ENCODE assay signal across 26 mouse cellular contexts in genomic region chr8:71967261-71967660, GRCm38 (mm10). TPM values are rescaled to one million over a fixed set of nuclear protein-coding genes. Genes with fewer than 3 reads are reported as not detected.
DNase-seq lines count a peak whose midpoint lies in the region; ATAC-seq and TF ChIP-seq lines count a peak whose summit lies in the region.
"Had no signal": no experiment of that assay in that cellular context is flagged by ENCODE, and none has a peak within 500 bp of the region (broad histone marks: within the 10 kb centered on the region; RNA-seq: fewer than 3 reads in every experiment).

No protein-coding gene starts in this region.

- H3K36me3 ChIP-seq in heart, embryonic 11.5 days (ENCODE audit: control insufficient read depth, insufficient read depth, low read length) = peaks cover 18% of the 10 kb centered on the region
- H3K36me3 ChIP-seq in liver, embryonic 11.5 days (ENCODE audit: control insufficient read depth, insufficient read depth, low read length) = peaks cover 33% of the 10 kb centered on the region
- peaks cover 29% of the 10 kb centered on the region for H3K36me3 ChIP-seq in liver, postnatal 0 days (replicated peaks; ENCODE audit: insufficient read depth, low read length)
- peaks cover 82% of the 10 kb centered on the region for H3K36me3 ChIP-seq in limb, embryonic 10.5 days

- H3K27me3 ChIP-seq in heart, embryonic 11.5 days (ENCODE audit: control insufficient read depth, insufficient read depth, low read length) = no peaks in the 10 kb centered on the region
- no peaks in the 10 kb centered on the region for H3K27me3 ChIP-seq in liver, embryonic 11.5 days (replicated peaks; ENCODE audit: control insufficient read depth, insufficient read depth, low read length)
- H3K27me3 ChIP-seq in liver, postnatal 0 days (ENCODE audit: insufficient read depth, low read length) = no peaks in the 10 kb centered on the region
- no peaks in the 10 kb centered on the region for H3K27me3 ChIP-seq in limb, embryonic 10.5 days (ENCODE audit: low read depth, poor library complexity, severe bottlenecking)
- H3K27me3 ChIP-seq: CH12.LX; embryonic facial prominence, embryonic 13.5 days; embryonic facial prominence, embryonic 15.5 days; forebrain, embryonic 12.5 days; Patski had no signal

- DNase-seq in heart, adult 11 months = peak; percentile 62
- DNase-seq in liver, embryonic 11.5 days (ENCODE audit: low spot score) = peak; percentile 11
- no peak for DNase-seq in liver, postnatal 0 days
- peak; percentile 14 for DNase-seq in limb, embryonic 10.5 days (ENCODE audit: low spot score)
- DNase-seq: adrenal gland, adult 8-10 months; adrenal gland, postnatal 14 days; adrenal gland, postnatal 36 days; B cell, adult 2 months; cerebellum, adult 11-12 months; cerebellum, adult 2 months; cerebellum, adult 9-10 months; cerebellum, postnatal 10 days; cerebellum, postnatal 25 days; embryo, embryonic 11 days had no signal

- H3K9me3 ChIP-seq in heart, embryonic 11.5 days (replicated peaks; ENCODE audit: control insufficient read depth, low read length) = no peaks in the 10 kb centered on the region
- no peaks in the 10 kb centered on the region; the same call in 1 of the 2 replicates for H3K9me3 ChIP-seq in liver, embryonic 11.5 days (ENCODE audit: control insufficient read depth, low read length)
- 0 out of 2 replicates have a peak, but pooled peaks cover 3% of the 10 kb centered on the region for H3K9me3 ChIP-seq in liver, postnatal 0 days (ENCODE audit: low read length)
- no peaks in the 10 kb centered on the region for H3K9me3 ChIP-seq in limb, embryonic 10.5 days (replicated peaks)

- WGBS in heart, embryonic 11.5 days (ENCODE audit: insufficient replicate concordance) = 96% methylated on average over 5 of the region's 5 CpGs
- WGBS in liver, embryonic 11.5 days = 96% methylated on average over 5 of the region's 5 CpGs
- WGBS in liver, postnatal 0 days (ENCODE audit: insufficient replicate concordance) = 90% methylated on average over 5 of the region's 5 CpGs
- WGBS in limb, embryonic 10.5 days = 98% methylated on average over 5 of the region's 5 CpGs

- ATAC-seq in heart, embryonic 11.5 days (replicated peaks; ENCODE audit: insufficient number of reproducible peaks, low FRiP score, low TSS enrichment) = no peak
- ATAC-seq in liver, embryonic 11.5 days (replicated peaks; ENCODE audit: low FRiP score) = no peak
- ATAC-seq in liver, postnatal 0 days = no peak
- ATAC-seq: activated CD4-positive, CD25-positive, alpha-beta regulatory T cell, adult 4 months; CD4-positive, CD25-positive, alpha-beta regulatory T cell, adult 4 months; forebrain, embryonic 14.5 days; forebrain, embryonic 16.5 days; Patski had no signal

- no peaks in the 10 kb centered on the region for H3K4me1 ChIP-seq in heart, embryonic 11.5 days (ENCODE audit: control insufficient read depth, insufficient read depth, low read length)
- no peaks in the 10 kb centered on the region for H3K4me1 ChIP-seq in liver, embryonic 11.5 days (replicated peaks; ENCODE audit: control insufficient read depth, insufficient read depth, low read length)
- H3K4me1 ChIP-seq in liver, postnatal 0 days (ENCODE audit: insufficient read depth) = no peaks in the 10 kb centered on the region
- no peaks in the 10 kb centered on the region for H3K4me1 ChIP-seq in limb, embryonic 10.5 days
- H3K4me1 ChIP-seq: embryonic facial prominence, embryonic 13.5 days; embryonic facial prominence, embryonic 15.5 days; forebrain, embryonic 10.5 days; forebrain, embryonic 12.5 days had no signal

- TF ChIP-seq EP300 in liver, postnatal 0 days (IDR thresholded peaks at IDR 0.05; ENCODE audit: low read depth) = no peak

- H3K27ac ChIP-seq in heart, embryonic 11.5 days (ENCODE audit: low read depth, low read length) = no peak overlapping the region
- H3K27ac ChIP-seq in liver, embryonic 11.5 days (ENCODE audit: low read depth, low read length) = no peak overlapping the region
- no peak overlapping the region for H3K27ac ChIP-seq in liver, postnatal 0 days (ENCODE audit: low read depth)
- H3K27ac ChIP-seq in limb, embryonic 10.5 days = no peak overlapping the region
- H3K27ac ChIP-seq: embryonic facial prominence, embryonic 13.5 days; forebrain, embryonic 10.5 days; forebrain, embryonic 12.5 days had no signal

- TF ChIP-seq CTCF in liver, postnatal 0 days (IDR thresholded peaks at IDR 0.05; ENCODE audit: low read depth) = no peak

- H3K4me3 ChIP-seq in heart, embryonic 11.5 days (ENCODE audit: low read depth, low read length) = no peak overlapping the region
- no peak overlapping the region for H3K4me3 ChIP-seq in liver, embryonic 11.5 days (ENCODE audit: low read depth, low read length)
- no peak overlapping the region for H3K4me3 ChIP-seq in liver, postnatal 0 days (ENCODE audit: low read depth, low read length)
- no peak overlapping the region for H3K4me3 ChIP-seq in limb, embryonic 10.5 days
- H3K4me3 ChIP-seq: embryonic facial prominence, embryonic 13.5 days; embryonic facial prominence, embryonic 15.5 days; erythroblast, embryonic 14.5 days; forebrain, embryonic 10.5 days; forebrain, embryonic 12.5 days had no signal

- H3K9ac ChIP-seq in heart, embryonic 11.5 days (ENCODE audit: low read depth, low read length) = no peak overlapping the region
- no peak overlapping the region for H3K9ac ChIP-seq in liver, embryonic 11.5 days (ENCODE audit: low read depth, low read length)
- no peak overlapping the region for H3K9ac ChIP-seq in liver, postnatal 0 days (replicated peaks)
- H3K9ac ChIP-seq: embryonic facial prominence, embryonic 13.5 days; embryonic facial prominence, embryonic 15.5 days; forebrain, embryonic 12.5 days had no signal

- H3K4me2 ChIP-seq in heart, embryonic 11.5 days = no peak overlapping the region
- H3K4me2 ChIP-seq in liver, embryonic 11.5 days = no peak overlapping the region
- H3K4me2 ChIP-seq in liver, postnatal 0 days (ENCODE audit: low read depth, low read length) = no peak overlapping the region
- H3K4me2 ChIP-seq: embryonic facial prominence, embryonic 13.5 days; embryonic facial prominence, embryonic 15.5 days; forebrain, embryonic 12.5 days had no signal

RNA-seq across cellular contexts. Expression of gene Zfp961, which starts 16.4 kb away (rescaled TPM):
- polyA plus RNA-seq in heart, embryonic 11.5 days (2014; fragmentation: Nextera tagmentation; extraction: Ambion mirVana) = 15.2 and 15.7 TPM in 2 replicates
- polyA plus RNA-seq in liver, embryonic 11.5 days (2014; fragmentation: Nextera tagmentation; extraction: Ambion mirVana) = 22.7 and 24.1 TPM in 2 replicates
- polyA plus RNA-seq in liver, postnatal 0 days (2015; fragmentation: Nextera tagmentation; extraction: Ambion mirVana) = 5.0 and 5.6 TPM in 2 replicates
- 28.0 and 28.1 TPM in 2 replicates for polyA plus RNA-seq in limb, embryonic 10.5 days (2016; fragmentation: Nextera tagmentation; extraction: Ambion mirVana)

RNA-seq across cellular contexts. Expression of gene Cyp4f18, which starts 42.2 kb away (rescaled TPM):
- 0.30 and 0.39 TPM in 2 replicates for polyA plus RNA-seq in heart, embryonic 11.5 days (2014; fragmentation: Nextera tagmentation; extraction: Ambion mirVana)
- 0.60 and 2.1 TPM in 2 replicates for polyA plus RNA-seq in liver, embryonic 11.5 days (2014; fragmentation: Nextera tagmentation; extraction: Ambion mirVana)
- polyA plus RNA-seq in liver, postnatal 0 days (2015; fragmentation: Nextera tagmentation; extraction: Ambion mirVana) = 4.8 and 5.8 TPM in 2 replicates
- 0.58 and 0.71 TPM in 2 replicates for polyA plus RNA-seq in limb, embryonic 10.5 days (2016; fragmentation: Nextera tagmentation; extraction: Ambion mirVana)
- polyA plus RNA-seq: Patski had no signal

RNA-seq across cellular contexts. Expression of gene Zfp617, which starts 58.8 kb away (rescaled TPM):
- polyA plus RNA-seq in heart, embryonic 11.5 days (2014; fragmentation: Nextera tagmentation; extraction: Ambion mirVana) = 34.4 and 36.4 TPM in 2 replicates
- polyA plus RNA-seq in liver, embryonic 11.5 days (2014; fragmentation: Nextera tagmentation; extraction: Ambion mirVana) = 19.9 and 20.0 TPM in 2 replicates
- polyA plus RNA-seq in liver, postnatal 0 days (2015; fragmentation: Nextera tagmentation; extraction: Ambion mirVana) = 4.1 and 5.2 TPM in 2 replicates
- 27.4 and 34.3 TPM in 2 replicates for polyA plus RNA-seq in limb, embryonic 10.5 days (2016; fragmentation: Nextera tagmentation; extraction: Ambion mirVana)

RNA-seq across cellular contexts. Expression of gene Zfp882, which starts 58.9 kb away (rescaled TPM):
- 2.4 and 3.1 TPM in 2 replicates for polyA plus RNA-seq in heart, embryonic 11.5 days (2014; fragmentation: Nextera tagmentation; extraction: Ambion mirVana)
- polyA plus RNA-seq in liver, embryonic 11.5 days (2014; fragmentation: Nextera tagmentation; extraction: Ambion mirVana) = 1.5 and 1.6 TPM in 2 replicates
- polyA plus RNA-seq in liver, postnatal 0 days (2015; fragmentation: Nextera tagmentation; extraction: Ambion mirVana) = 0.54 and 0.61 TPM in 2 replicates
- polyA plus RNA-seq in limb, embryonic 10.5 days (2016; fragmentation: Nextera tagmentation; extraction: Ambion mirVana) = 5.4 and 7.2 TPM in 2 replicates
- polyA plus RNA-seq: erythroblast, embryonic 14.5 days had no signal
